Mouse (Mus musculus) neural tube, embryonic 10.5 days (tissue): ENCODE results near the gene Optn.

Source experiments
- DNase-seq: peaks from one replicate; pipeline ENCODE4 v3.0.0-alpha.2; 2017; ENCODE audit warnings: low spot score; ENCODE audit errors: extremely low spot score

Optn gene

DNA sequence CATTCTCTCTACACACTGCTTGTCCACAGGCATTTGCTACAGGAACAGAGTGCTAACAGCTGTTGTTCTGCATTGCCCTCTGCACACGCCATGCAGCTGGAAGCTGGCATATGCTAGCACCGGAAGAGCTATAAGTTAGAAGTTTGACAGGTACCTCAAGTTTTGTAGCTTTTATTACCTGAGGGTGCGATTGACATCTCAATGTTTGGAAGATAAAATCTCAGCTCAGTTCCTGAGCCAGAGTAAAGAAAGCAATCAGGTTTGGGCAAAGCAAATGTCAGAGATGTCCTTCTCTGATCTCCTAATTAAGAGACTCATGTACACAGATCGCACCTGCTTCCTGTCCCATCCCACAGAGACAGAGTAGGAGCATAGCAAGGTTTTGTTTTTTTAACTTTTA lies 77.1 kb downstream of the Optn start:
- no peak for DNase-seq

DNA sequence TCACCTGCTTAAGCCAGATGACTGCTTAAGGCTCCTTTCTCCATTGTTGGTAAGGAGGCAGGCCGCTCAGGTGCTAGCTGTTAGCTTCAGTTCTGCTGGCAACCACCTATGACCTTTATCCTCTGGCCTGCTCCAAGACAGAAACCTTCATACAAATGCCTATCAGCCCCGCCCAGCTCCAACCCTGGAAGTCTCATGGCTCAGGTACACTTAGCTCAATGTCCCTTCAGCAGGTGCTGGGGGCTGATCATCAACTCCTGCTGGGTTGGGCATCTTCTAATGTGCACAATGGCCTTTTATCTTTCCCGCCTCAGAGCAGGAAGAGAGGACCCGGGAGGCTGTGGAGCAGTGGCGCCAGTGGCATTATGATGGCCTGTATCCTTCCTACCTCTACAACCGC lies 78.9 kb downstream of the Optn start:
- no peak for DNase-seq

DNA sequence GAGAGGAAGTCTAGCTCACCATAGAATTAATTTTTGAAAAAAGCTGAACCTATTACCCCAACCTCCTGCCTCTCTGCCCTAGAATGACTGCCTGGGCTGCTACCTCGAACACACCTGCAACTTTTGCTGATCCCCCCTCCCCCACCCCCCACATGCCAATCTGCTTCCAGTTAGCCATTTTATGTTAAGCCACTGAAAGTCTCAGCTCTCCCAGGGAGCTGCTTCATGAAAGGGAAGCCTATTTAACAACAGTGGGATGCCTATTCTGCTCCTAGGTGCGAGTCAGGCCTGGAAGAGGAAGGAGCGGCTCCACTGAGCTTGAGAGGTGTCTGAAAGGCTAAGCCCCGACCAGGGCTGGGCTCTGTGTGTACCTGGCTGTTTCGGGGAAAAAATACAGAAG lies 79.9 kb downstream of the Optn start:
- DNase-seq = no peak

DNA sequence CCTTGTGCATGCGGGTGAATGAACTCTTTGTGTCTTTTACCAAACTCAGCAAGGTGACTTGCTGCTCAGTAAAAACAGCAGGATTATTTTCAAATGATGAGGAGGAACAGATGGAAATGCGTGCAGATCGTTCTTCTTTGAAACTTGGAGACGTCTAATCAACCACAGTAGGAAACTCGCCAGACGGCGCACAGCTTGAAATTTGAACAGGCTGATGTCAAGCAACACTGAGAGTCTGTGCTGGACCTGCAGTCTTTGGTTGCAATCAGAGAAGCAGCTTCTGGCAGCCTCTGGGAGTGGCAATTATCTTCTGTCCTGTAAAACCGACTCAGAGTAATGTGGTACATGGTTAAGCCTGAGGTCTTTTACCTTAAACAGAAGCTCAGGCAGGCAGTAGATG lies 85.8 kb downstream of the Optn start:
- DNase-seq = no peak

DNA sequence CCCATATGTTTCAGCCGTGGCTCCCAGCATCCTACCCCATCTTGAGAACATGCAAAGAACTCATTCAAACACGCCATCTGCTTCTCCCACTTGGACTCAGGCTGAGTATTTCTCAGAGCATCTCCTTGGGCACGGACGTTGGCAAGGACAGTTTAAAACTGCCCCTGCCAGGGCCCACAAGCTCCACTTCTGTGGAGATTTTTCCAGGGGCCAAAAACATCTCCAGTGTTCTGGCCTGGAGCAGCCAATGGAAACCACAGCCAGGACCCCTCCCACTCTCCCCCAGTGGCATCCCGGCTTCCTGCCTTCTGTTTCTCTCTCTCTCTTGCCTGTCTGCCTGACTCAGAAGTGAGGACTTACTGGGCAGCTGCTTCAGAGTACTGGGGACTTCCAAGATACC lies 88.0 kb downstream of the Optn start, which contains the start of gene Ucma:
Gene Ucma (plus strand): TSS at position 316 of the 400 bp plus-strand sequence.
- DNase-seq = no peak
